Mouse (Mus musculus) thymus, adult 2 months (tissue): ENCODE measurements around the gene Gm16867. TPM values are rescaled to one million over a fixed set of nuclear protein-coding genes. Genes with fewer than 3 reads are reported as not detected.
"Not testable (repeated sequence)": the region's sequence is repeated elsewhere in the genome, so short reads cannot be mapped to it uniquely, and the experiment has no call there.

ENCODE experiments used
- DNase-seq: peaks from one replicate; pipeline ENCODE4 v3.0.0; 2021
- H3K27ac ChIP-seq: fragments of 200-500 bp; 2 replicates; pipeline ENCODE4 v1.5.1; 2012; ENCODE audit warnings: low read length, control low read depth; ENCODE audit not compliant: control insufficient read depth, insufficient read depth
- H3K27me3 ChIP-seq: fragments of 200-500 bp; 2 replicates; pipeline ENCODE4 v1.6.1; 2012; ENCODE audit warnings: mild to moderate bottlenecking, low read length, moderate library complexity, mixed read lengths; ENCODE audit not compliant: control insufficient read depth, insufficient read depth
- H3K36me3 ChIP-seq: fragments of 200-500 bp; 2 replicates; pipeline ENCODE4 v1.6.1; 2012; ENCODE audit warnings: mild to moderate bottlenecking, low read length, moderate library complexity; ENCODE audit not compliant: control insufficient read depth, insufficient read depth
- H3K4me1 ChIP-seq: fragments of 200-500 bp; replicated peaks from 2 replicates; pipeline ENCODE4 v1.6.1; 2012; ENCODE audit warnings: low read length; ENCODE audit not compliant: control insufficient read depth, insufficient read depth
- H3K4me3 ChIP-seq: fragments of 200-500 bp; 2 replicates; pipeline ENCODE4 v1.5.1; 2012; ENCODE audit warnings: mild to moderate bottlenecking, low read length, control low read depth, moderate library complexity; ENCODE audit not compliant: control insufficient read depth, insufficient read depth
- WGBS: fragments of 180-500 bp; shearing (Covaris S2); methylation state at CpG from one replicate; pipeline ENCODE4 v1.1.7; 2018; 5-methylcytosine and 5-hydroxymethylcytosine counted together
- polyA plus RNA-seq: library from polyadenylated mRNA; depleted of rRNA; stranded (reverse); fragments of >200 nt; gene quantifications from 2 replicates; pipeline ENCODE4 v1.2.3, GENCODE M21; 2012; rRNA removed

The Gm16867 gene
- 21.6 and 81.7 TPM in 2 replicates for polyA plus RNA-seq

DNA sequence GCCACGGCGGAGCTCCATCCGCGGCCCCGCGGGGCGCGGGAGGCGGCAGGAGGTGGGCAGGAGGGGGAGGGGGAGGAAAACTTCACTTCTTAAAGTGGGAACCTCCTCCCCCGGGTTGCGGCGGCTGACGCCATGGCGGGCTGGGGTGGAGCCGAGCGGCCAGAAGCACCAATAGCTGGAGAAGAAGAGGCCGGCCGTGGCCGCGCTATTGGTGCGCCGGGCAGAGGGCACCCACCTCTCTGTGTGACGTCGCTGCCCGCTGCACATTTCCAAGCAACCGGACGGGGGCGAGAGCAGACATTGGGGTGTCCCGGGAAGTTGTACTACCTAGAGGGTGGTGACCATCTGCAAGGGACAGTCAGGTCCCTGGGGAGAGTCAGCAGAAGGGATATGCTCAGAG is at the start of gene Gm16867:
TSS of gene Gm16867 (minus strand) at position 189 of the 400 bp plus-strand sequence.
- not testable (repeated sequence) for DNase-seq, H3K27ac ChIP-seq, H3K4me3 ChIP-seq, H3K27me3 ChIP-seq, H3K4me1 ChIP-seq, H3K36me3 ChIP-seq
- no CpG with 5 or more reads among the region's 29 CpGs for WGBS

- no CpG with 5 or more reads among the region's 4 CpGs for WGBS
- not testable (repeated sequence) for H3K36me3 ChIP-seq, H3K27ac ChIP-seq, H3K4me3 ChIP-seq, H3K4me1 ChIP-seq, H3K27me3 ChIP-seq, DNase-seq
Observed at GRCm38 (mm10) chr14:69547310-69547709, 44.1 kb upstream of the Gm16867 start.

DNA sequence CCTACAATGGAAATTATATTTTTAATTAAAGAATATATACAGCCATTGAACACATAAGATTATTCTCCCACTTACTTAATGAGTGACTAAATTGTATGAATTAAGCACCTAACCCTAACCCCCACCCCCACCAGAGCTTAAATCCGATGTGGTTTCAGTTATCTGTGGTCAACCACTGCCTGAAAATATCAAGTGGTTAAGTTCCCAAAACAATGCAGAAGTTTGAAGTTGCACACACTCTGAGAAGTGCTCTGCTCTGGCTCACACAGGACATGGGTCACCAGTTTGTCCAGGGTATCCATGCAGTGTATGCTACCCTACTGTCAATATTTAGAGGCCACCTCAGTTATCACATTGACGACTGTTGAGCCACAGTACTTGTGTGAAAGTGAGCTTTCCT is 41.9 kb upstream of the Gm16867 start:
- H3K4me1 ChIP-seq, H3K4me3 ChIP-seq, H3K27ac ChIP-seq, H3K27me3 ChIP-seq, DNase-seq, H3K36me3 ChIP-seq: not testable (repeated sequence)
- WGBS = no CpG with 5 or more reads among the region's 2 CpGs

DNA sequence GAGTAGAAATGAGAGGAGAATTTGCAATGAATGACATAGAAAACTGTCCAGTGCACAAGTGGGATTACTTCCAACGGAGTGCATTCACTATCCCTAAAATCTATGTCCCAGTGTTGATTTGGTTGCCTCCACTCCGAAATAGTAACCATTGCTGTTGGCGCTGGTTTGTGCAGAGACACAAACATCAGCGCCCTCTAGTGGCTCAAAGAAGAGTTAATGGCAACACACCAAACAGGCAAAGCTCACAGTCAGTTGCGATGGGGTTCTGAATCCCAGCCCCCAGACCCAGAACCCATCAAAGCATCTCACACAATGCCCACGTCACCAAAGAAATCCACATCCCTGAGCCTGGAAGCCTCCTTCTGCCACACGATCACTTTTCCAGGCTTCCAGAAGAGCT is 40.9 kb upstream of the Gm16867 start:
- not testable (repeated sequence) for DNase-seq, H3K27me3 ChIP-seq, H3K27ac ChIP-seq, H3K36me3 ChIP-seq, H3K4me1 ChIP-seq, H3K4me3 ChIP-seq
- no CpG with 5 or more reads among the region's 7 CpGs for WGBS

DNA sequence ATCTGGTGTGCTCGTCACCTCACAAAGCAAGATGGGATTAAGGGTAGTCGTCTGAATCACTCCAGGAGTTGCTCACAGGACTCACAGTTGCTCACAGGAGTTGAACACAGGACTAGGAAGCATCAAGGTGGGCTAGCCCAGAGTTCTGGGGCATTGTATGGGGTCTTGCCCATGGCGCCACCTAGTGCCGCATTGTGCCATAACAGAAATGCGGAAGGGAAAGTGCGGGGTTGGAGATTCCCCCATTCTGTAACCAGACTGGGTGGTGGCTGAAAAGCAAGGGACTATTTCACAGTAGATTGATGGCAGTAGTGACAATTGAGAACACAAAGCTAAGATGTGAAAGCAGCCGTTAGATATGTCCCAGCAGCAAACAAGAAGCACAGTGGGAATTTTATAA is 39.5 kb upstream of the Gm16867 start:
- not testable (repeated sequence) for DNase-seq, H3K36me3 ChIP-seq, H3K4me1 ChIP-seq, H3K27me3 ChIP-seq, H3K4me3 ChIP-seq, H3K27ac ChIP-seq
- no CpG with 5 or more reads among the region's 7 CpGs for whole genome bisulfite sequencing

- not testable (repeated sequence) for H3K36me3 ChIP-seq, H3K27me3 ChIP-seq, H3K4me3 ChIP-seq, H3K27ac ChIP-seq, H3K4me1 ChIP-seq, DNase-seq
- no CpG with 5 or more reads among the region's 5 CpGs for WGBS
Observed at GRCm38 (mm10) chr14:69540113-69540512, 37.0 kb upstream of the Gm16867 start.

GRCm38 (mm10) chr14:69536539-69536938 is 33.4 kb upstream of the Gm16867 start:
- H3K27me3 ChIP-seq, DNase-seq, H3K4me1 ChIP-seq, H3K36me3 ChIP-seq, H3K27ac ChIP-seq, H3K4me3 ChIP-seq: not testable (repeated sequence)
- WGBS = no CpG with 5 or more reads among the region's 7 CpGs

DNA sequence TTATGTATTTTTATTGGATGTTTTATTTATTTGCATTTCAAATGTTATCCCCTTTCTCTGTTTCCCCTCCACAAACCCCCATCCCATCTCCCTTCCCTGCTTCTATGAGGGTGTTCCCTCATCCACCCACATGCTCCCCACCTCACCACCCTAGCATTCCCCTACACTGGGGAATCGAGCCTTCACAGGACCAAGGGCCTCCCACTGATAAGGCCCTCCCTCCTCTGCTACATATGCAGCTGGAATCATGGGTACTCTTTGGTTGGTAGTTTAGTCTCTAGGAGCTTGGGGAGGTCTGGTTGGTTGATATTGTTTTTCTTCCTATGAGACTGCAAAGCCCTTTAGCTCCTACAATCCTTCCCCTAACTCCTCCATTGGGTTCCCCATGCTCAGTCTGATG is 23.0 kb upstream of the Gm16867 start:
- H3K36me3 ChIP-seq, H3K4me1 ChIP-seq, H3K27ac ChIP-seq, H3K27me3 ChIP-seq, H3K4me3 ChIP-seq, DNase-seq: not testable (repeated sequence)
- WGBS = no CpG with 5 or more reads among the region's 1 CpGs

- not testable (repeated sequence) for H3K36me3 ChIP-seq, H3K27me3 ChIP-seq, DNase-seq, H3K4me3 ChIP-seq, H3K27ac ChIP-seq, H3K4me1 ChIP-seq
- no CpG with 5 or more reads among the region's 1 CpGs for WGBS
Observed at GRCm38 (mm10) chr14:69523001-69523400, 19.8 kb upstream of the Gm16867 start.

DNA sequence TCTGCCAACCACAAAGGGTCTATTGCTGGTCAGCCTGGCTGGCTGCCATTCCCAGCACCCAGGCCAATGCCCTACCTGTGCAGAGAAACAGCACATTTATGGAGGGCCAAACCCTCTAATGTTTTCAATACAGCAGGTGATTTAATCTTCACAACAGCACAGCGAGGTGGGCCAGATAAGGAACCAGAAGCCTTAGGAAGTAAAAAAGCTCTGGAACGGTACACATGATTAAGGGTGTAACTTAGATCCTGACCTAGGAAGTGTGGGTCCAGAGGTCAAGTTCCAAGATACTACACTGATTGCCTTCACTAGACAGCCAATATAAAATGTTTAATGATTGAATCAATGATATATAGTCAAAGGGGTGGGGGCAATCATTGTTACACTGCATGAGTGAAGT is 17.6 kb upstream of the Gm16867 start:
- H3K27ac ChIP-seq, H3K36me3 ChIP-seq, H3K27me3 ChIP-seq, H3K4me1 ChIP-seq, H3K4me3 ChIP-seq, DNase-seq: not testable (repeated sequence)
- WGBS = no CpG with 5 or more reads among the region's 2 CpGs

DNA sequence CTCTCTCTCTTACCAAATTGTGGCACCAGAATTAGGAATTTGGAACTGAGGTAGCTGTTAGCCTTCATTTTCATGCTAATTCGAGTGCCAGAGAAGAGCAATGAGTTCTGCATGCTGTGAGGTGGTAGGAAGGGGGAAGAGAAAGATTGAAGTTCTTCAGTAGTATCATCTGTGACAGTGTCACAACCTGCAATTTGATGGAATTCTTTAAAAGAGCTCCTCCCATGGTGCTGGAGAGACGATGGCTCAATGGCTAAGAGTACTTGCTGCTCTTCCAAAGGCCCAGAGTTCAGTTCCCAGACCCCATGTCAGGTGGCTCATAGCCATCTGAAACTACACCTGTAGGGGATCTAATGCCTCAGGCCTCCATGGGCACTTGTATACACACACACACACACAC is 9.3 kb upstream of the Gm16867 start, which contains the start of gene Gm27179:
TSS of gene Gm27179 (minus strand) at position 101 of the 400 bp plus-strand sequence.
- not testable (repeated sequence) for H3K27me3 ChIP-seq, H3K4me1 ChIP-seq, H3K4me3 ChIP-seq, H3K27ac ChIP-seq, DNase-seq, H3K36me3 ChIP-seq
- no CpG with 5 or more reads among the region's 2 CpGs for WGBS
